Mouse (Mus musculus) adrenal gland, adult 18-20 months (tissue): ENCODE data around the gene Mypop. TPM values are rescaled to one million over a fixed set of nuclear protein-coding genes. Genes with fewer than 3 reads are reported as not detected.

Experiments used
- DNase-seq, 2 experiments: peaks; one replicate each; pipeline ENCODE4 v3.0.0; 2021 to 2022; ENCODE audit warnings: low spot score in 2 of 2
- total RNA-seq, 2 experiments: library from RNA; stranded (reverse); gene quantifications; 1 replicate in 1 of 2; 2 replicates in 1 of 2; pipeline ENCODE4 v1.2.3; 2021

Mypop gene
- total RNA-seq, 2 experiments from 2014 or later: 9.3 to 12.2 TPM

- DNase-seq: no peak
Observed at GRCm38 (mm10) chr7:19012882-19013281, 21.8 kb downstream of the Mypop start.

DNA sequence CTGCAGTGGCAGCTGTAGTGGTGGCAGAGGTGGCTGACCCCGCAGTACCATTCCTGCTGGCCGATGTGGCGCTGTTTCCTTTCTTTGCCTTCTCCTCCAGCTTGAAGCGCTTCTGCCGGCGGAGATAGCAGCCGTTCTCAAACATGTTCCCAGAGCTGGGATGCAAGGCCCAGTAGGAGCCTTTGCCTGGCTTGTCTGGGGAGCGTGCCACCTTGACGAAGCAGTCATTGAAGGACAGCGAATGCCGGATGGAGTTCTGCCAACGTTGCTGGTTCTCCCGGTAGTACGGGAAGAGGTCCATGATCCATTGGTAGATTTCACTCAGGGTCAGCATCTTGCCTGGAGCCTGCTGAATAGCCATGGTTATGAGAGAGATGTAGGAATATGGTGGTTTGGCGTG, 23.4 kb downstream of the Mypop start:
- DNase-seq: no peak

- no peak for DNase-seq
Observed at GRCm38 (mm10) chr7:19016042-19016441, 25.0 kb downstream of the Mypop start.

- no peak for DNase-seq
Observed at GRCm38 (mm10) chr7:19017909-19018308, 26.9 kb downstream of the Mypop start.

GRCm38 (mm10) chr7:19021048-19021447, 30.0 kb downstream of the Mypop start:
- no peak for DNase-seq

DNA sequence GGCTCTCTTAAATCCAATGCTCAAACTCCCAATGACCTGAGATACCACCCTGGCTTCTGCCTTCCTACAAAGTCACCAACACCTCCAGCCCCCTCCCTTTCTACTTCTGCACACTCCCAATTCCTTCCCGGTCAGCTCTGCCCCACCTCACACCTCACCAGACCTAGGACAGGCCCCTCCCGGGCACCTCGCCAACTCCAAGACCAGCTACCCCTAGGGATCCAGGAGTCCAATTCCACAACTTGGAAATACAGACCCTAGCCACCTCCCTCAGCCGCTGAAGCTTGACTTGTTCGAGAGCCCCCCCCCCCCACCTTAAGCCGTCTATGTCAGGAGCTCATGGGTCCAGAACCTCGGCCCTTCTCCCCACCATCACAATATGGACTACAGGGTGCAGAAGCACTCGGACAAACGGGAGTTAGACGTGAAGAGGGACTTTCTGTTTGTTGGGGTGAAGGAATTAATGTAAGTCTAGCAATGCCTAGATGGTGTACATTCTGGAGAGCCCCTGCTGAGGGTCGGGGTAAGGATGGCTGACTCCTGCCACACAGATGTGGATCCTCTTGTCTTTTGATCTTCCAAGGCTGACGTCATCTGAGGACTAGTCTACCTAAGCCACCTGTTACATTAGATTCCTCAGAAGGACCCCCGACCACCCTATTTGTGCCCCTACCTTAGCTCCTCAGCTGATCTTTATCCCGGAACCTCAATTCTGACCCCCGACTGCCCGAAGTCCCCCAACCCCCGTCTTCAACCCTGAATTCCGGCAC, 31.3 kb downstream of the Mypop start:
- no peak for DNase-seq

GRCm38 (mm10) chr7:19023357-19023814, 32.3 kb downstream of the Mypop start, which contains the start of gene Foxa3:
Foxa3 (minus strand) TSS chr7:19023538.
- peak; percentile 28 to 61 for DNase-seq

- peak; percentile 89 to 92 for DNase-seq
Observed at GRCm38 (mm10) chr7:19024096-19024506, 33.1 kb downstream of the Mypop start, which contains the start of gene Sympk. Sympk (plus strand) TSS chr7:19024377.

- DNase-seq: peak in 1 of 2 experiments; percentile 43
Observed at GRCm38 (mm10) chr7:19024581-19025255, 33.7 kb downstream of the Mypop start.

DNA sequence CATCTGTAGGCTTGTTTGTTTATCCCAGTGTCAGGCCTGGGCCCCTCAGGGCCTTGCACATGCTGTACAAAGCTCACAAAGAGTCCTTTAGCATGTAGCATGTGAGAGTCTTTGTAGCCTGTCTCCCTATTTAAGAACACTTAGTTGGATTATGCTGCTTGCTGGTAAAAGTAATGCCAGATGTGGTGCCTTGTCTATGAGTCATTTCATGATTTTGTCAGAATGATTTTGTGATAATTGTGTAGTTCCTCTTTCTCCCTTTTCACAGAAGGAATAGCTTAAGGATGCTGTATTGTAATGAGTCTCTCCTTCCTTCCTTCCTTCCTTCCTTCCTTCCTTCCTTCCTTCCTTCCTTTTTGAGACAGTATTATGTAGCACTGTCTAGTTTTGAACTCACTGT, 37.0 kb downstream of the Mypop start:
- DNase-seq: no peak

GRCm38 (mm10) chr7:19029084-19029653, 38.1 kb downstream of the Mypop start:
- DNase-seq: peak in 1 of 2 experiments; percentile 53

GRCm38 (mm10) chr7:19031641-19032040, 40.6 kb downstream of the Mypop start:
- no peak for DNase-seq

GRCm38 (mm10) chr7:19044616-19045015, 53.6 kb downstream of the Mypop start:
- no peak for DNase-seq

GRCm38 (mm10) chr7:19046286-19047069, 55.4 kb downstream of the Mypop start:
- DNase-seq: peak; percentile 37 to 43

- DNase-seq: no peak
Observed at GRCm38 (mm10) chr7:19048006-19048527, 57.0 kb downstream of the Mypop start.

DNA sequence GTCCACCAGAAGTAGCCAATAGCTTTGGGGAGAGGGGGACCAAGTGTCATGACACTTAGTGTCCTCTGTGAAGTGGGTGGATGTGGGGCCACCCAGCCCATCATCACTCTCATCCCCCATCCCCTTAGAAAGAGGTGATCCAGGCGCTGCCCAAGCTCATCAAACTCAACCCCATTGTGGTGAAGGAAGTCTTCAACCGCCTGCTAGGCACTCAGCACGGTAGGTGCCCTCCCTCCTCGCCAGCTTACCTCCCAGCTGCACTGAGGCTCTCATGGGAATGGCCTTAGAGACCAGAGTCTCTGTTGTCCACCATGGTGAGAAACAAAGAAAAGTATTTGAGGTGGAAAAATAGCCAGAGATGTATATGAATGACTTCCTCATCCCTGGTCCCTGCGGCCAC, 58.2 kb downstream of the Mypop start:
- DNase-seq: no peak

GRCm38 (mm10) chr7:19050172-19050571, 59.1 kb downstream of the Mypop start:
- no peak for DNase-seq

- no peak for DNase-seq
Observed at GRCm38 (mm10) chr7:19051161-19051560, 60.1 kb downstream of the Mypop start.
